Mouse (Mus musculus) embryo, embryonic 9.5 days (tissue): ENCODE measurements around the gene Eps8l1.
A peak's percentile ranks its signal among the peaks of the same experiment; 100 is the strongest.

ENCODE experiments used
- DNase-seq: peaks from one replicate; pipeline ENCODE4 v3.0.0-alpha.2; 2017; ENCODE audit errors: extremely low spot score

Eps8l1 gene

GRCm38 (mm10) chr7:4508739-4509116, 48.3 kb downstream of the Eps8l1 start:
- DNase-seq: no peak

DNA sequence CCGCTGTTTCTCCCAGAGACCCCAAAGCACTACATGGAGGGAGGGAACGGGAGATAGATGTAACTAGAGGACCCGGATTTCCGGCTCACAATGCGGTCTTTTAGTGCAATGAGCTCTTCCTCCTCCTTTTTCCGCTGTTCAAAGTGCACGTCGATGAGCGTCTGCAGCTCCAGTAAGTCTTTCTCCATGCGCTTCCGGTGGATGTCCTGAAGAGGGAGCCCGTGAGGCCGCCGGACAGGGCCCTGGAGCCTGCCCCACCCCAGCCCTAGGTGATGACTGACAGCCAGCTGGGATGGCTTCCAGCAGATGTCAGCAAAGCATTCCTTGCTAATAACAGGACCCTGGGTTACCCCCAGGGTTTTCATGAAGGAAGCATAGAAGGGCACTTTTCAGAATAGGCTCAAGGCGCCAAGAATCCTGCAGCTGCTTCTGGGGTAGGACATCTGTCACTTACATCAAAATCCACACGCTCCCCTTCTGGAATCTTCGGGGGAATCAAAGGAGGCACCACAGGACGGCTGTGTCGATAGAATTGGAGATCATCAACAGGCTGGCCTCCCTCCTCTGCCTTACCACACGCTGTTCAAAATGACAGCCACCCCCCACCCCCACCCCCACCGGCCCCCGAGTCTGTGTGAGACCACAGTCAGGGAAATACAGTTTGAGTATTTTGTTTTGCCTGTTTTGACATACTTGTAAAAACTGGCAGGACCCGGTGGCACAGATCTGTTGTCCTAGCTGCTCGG, 49.6 kb downstream of the Eps8l1 start:
- DNase-seq: peak; percentile 80

DNA sequence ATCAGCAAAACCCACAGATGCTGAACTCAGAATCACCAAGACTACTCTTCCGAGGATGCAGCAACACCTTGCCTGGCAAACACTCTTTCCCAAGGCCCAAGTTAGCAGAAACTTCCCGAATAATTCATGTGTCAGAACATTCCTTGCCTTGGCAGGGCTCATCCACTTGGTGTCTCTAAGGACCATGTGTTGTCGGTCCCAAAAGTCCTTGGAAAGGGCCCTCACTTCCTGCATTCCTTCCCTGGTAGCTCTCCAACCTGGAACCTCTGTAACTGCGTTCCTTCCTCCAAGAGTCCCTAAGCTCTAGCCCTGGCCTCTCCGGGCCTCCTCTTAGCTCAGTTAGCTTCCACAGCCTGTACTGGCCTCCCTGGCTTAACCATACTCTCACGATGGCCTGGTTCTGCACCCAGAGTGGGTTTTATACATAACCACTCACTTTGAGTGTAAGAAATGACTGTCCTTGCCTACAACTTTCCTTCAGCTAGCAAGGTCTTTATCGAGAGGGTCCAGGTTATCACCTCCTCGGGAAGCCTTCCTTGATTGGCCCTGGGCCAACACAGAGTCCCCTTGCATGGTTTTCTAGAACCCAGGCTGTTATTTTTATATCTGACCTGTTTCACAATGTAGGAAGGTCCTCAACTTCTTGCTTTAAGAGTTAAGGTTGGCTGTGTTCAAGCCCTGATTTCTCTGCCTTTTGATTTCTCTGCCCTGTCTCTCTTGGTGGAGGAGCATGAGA, 51.2 kb downstream of the Eps8l1 start:
- no peak for DNase-seq

- DNase-seq: peak; percentile 53
Observed at GRCm38 (mm10) chr7:4513236-4513635, 52.8 kb downstream of the Eps8l1 start.

DNA sequence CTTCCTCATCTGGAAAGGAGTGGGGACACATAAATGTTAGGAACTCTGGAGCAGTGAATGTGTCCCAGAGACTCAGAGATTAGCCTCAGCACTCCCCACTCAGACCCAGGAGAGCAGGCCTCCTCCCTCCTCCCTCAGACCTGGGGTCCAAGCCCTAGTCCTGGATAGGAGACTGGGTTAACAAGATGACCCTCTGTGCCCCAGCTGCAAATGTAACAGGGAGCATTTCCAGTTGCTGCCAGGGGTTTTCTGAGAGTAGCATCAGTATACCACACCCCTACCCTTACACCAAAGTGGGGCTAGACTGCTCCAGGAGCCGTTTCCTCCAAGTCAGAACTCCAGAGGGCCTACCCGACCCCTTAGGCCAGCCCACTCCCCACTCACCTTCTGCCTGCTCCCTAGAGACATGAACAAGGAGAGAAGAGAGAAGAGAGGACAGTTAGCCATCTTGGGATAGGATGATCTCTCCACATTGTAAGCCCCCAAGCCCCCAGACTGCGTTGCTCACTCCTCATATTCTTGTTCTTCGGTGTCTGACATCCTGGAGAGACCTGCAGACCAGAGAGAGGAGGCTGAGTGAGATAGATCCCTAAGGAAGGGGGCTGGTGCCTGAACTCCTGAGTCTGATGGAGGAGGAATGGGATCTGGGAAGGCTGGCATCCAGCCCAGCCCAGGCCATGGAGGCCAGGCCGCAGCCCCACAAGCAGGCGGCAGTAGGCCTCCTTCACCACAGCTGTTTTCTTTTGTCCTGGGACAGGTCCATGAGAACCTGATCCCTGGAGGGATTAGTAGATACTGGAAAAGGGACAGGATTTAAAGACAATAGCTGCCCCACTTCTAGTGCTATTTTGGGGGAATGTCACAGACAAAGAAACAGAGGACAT, 53.6 kb downstream of the Eps8l1 start:
- no peak for DNase-seq

DNA sequence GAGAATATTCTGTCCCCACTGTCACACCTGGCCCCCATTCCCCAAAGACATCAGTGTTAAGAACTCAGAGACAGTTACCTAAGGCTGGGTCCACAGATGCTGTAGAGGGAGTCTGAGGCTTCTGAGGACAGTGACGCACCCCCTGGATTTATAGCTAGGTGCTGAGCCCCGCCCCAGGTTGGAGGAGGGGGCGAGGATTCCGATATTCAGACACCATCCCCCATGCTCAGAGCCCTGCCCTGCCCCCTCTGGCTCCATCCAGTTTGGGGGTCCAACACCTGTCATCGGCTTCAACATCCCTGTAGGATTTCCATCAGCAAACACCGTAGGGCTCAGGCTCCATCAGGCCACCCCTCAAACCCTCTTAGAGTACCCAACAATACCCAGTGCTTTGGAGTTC, 55.4 kb downstream of the Eps8l1 start:
- DNase-seq: no peak

DNA sequence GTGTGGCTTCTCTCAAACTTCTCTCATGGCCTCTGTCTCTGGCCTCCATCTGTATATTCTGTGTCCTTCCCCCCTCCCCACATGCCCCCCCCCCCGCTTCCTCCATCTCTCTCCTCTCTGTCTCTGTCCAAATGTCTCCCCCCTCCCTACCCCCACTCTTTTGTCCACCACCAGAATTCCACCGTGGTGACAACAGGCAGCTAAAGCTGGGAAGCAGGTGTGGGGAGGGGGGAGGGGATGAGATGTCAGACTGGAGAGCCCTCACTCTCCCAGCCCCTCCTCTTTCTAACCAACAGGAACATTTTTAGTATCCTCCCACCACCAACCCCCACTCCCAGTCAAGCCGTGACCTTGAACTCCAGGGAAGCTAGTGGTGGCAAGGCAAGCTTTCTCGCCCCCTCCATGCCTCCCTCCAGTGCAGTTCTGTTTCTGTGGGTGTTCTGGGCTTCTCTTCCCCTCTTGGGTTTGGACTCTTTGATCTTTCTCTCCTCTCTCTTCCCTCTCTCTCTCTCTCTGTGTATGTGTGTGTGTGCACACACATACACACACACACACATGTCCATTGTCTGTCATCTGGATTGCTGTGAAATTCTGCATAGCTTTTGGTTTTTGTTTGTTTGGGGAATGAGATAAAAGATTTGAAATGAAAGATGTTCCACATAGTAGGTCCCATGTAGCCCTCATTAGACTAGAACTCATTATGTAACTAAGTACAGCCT, 56.0 kb downstream of the Eps8l1 start, which contains the start of gene Tnnt1:
TSS of gene Tnnt1 (minus strand) at position 51 of the 719 bp plus-strand sequence.
- no peak for DNase-seq

GRCm38 (mm10) chr7:4518487-4518886, 58.0 kb downstream of the Eps8l1 start:
- no peak for DNase-seq

DNA sequence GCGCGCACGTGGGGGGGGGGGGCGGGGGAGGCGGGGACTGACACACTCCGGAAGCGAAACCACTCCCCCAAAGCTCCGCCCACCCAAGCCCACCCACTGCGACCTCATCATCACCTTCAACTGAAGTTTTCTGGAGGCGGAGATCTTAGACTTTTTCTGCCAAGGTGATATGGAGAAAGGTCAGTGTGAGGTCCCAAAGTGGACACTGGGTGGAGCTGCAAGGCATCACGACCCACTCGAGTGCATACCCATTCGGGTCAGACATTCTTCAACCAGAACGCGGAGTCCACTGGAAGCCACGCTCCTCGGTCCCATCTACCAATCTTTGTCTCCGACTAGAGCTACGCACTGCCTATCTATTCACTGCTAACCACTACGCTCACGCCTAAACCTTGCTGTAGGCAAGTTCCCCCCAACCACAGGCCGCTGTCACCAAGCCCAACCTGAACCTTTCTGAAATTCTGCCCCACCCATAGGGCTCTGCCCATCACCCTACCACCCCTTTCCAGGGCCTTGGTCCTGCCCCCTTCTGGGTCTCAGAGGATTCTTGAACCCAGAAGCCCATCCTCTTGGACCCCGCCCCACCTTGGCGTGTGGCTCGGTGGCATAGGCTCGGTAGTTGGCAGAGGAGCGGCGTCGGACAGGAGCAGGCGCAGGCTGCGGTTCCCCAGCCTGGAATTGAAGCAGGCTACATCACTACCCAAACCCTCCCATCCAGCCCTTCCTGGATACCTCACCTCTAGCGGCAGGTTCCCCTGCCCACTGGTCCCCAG, 60.9 kb downstream of the Eps8l1 start:
- DNase-seq: peak; percentile 41

DNA sequence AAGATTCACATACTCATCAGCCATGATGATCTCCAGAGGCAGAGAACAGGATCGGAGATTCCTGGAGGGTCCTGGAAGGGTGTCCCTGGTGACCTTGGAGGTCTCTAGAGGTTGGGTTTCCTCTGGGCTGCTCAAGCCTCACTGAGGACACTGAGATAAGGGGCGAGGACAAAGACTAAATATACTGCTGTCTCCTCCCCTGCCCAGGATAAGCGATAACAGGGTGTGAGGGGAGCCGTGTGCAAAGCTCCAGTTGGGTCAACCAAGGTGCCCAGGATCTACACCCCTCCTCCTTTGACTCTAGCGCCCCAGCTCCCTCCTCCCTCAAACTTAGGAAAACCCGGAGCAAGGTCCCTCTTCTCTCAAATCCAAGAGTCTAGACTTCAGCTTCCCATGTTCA, 61.8 kb downstream of the Eps8l1 start:
- no peak for DNase-seq

- DNase-seq: no peak
Observed at GRCm38 (mm10) chr7:4523205-4524130, 63.0 kb downstream of the Eps8l1 start.

GRCm38 (mm10) chr7:4524212-4524922, 63.9 kb downstream of the Eps8l1 start, which contains the start of gene Tnni3:
TSS of gene Tnni3 (minus strand) at chr7:4524229.
- peak; percentile 63 for DNase-seq

- DNase-seq: peak; percentile 89
Observed at GRCm38 (mm10) chr7:4526341-4527301, 66.1 kb downstream of the Eps8l1 start.

DNA sequence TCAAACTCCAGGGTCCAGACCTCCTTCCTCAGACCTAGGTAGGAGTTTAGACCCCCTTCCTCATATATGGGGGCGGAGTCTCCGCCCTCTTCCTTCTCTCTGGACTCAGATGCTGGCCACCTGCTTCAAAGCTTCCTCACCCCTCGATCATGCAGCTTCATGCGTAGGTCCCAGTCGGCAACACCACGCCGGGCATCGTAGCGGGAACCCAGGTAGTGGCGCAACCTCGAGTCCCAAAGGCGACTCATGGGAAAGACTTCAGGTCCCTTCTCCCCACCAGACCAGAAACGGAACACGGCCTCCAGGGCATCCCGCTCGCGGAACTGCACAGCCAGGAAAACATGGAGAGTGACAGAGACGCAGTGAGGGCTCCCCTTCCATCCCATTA, 66.8 kb downstream of the Eps8l1 start:
- peak; percentile 15 for DNase-seq
